Mouse (Mus musculus) neural tube, embryonic 13.5 days (tissue): ENCODE data around the gene Plgrkt. TPM values are rescaled to one million over a fixed set of nuclear protein-coding genes. Genes with fewer than 3 reads are reported as not detected.

ENCODE experiments used
- ATAC-seq: fragments of 200-750 bp; cut with Nextera tagmentation; 2 replicates; pipeline ENCODE4 v1.8.0; 2017; ENCODE audit warnings: low read depth, mild to moderate bottlenecking, moderate TSS enrichment, moderate library complexity
- H3K27ac ChIP-seq: fragments of 300-500 bp; sonication (generic); replicated peaks from 2 replicates; pipeline ENCODE4 v1.5.1; 2015; ENCODE audit warnings: moderate library complexity, mild to moderate bottlenecking, inconsistent platforms
- H3K27me3 ChIP-seq: fragments of 300-500 bp; sonication (generic); 2 replicates; pipeline ENCODE4 v1.6.1; 2015; ENCODE audit warnings: mild to moderate bottlenecking, inconsistent platforms
- H3K36me3 ChIP-seq: fragments of 300-500 bp; sonication (generic); 2 replicates; pipeline ENCODE4 v1.6.1; 2015; ENCODE audit warnings: mild to moderate bottlenecking, inconsistent platforms
- H3K4me1 ChIP-seq: fragments of 300-500 bp; sonication (generic); replicated peaks from 2 replicates; pipeline ENCODE4 v1.6.1; 2015; ENCODE audit warnings: inconsistent platforms
- H3K4me2 ChIP-seq: fragments of 300-500 bp; sonication (generic); 2 replicates; pipeline ENCODE4 v1.6.1; 2015; ENCODE audit warnings: inconsistent platforms, mild to moderate bottlenecking, moderate library complexity
- H3K4me3 ChIP-seq: fragments of 300-500 bp; sonication (generic); 2 replicates; pipeline ENCODE4 v1.5.1; 2015; ENCODE audit warnings: mild to moderate bottlenecking, inconsistent platforms
- H3K9ac ChIP-seq: fragments of 300-500 bp; sonication (generic); 2 replicates; pipeline ENCODE4 v1.6.1; 2015; ENCODE audit warnings: moderate library complexity, mild to moderate bottlenecking, inconsistent platforms
- H3K9me3 ChIP-seq: fragments of 300-500 bp; sonication (generic); 2 replicates; pipeline ENCODE4 v1.6.1; 2016; ENCODE audit warnings: inconsistent platforms
- WGBS: fragments of 180-500 bp; shearing (Covaris S2); methylation state at CpG from one replicate; pipeline ENCODE4 v1.1.7; 2015; 5-methylcytosine and 5-hydroxymethylcytosine counted together
- polyA plus RNA-seq: library from polyadenylated mRNA; unstranded; fragments of >200 nt; fragmentation: Nextera tagmentation; extraction: Ambion mirVana; gene quantifications from 2 replicates; pipeline ENCODE4 v1.2.1, GENCODE M21; 2015

Gene Plgrkt
- polyA plus RNA-seq, 1 experiment from 2014 or later, result 92.6 TPM

DNA sequence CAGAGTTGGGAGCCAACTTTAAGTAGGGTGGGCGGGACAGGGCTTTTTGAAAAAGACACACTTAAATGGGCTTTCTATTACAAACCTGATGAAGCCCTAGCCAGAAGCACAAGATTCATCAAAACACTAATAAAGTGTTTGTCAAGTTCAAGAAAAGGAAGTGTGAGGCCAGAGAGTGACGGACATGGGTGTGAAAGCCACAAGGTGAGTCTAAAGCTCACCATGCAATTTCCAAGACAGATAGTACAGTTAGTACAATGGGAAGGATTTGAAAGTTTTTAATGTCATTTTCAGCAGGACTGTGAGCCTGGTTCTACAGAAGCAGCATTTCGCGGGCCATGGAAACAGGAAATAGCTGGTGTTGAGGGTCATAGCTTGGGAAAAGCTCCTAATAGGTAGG, 32.6 kb upstream of the Plgrkt start:
- no peak overlapping the region for H3K27ac ChIP-seq
- WGBS, result 87% methylated on average over 4 of the region's 4 CpGs
- no peak overlapping the region for H3K9ac ChIP-seq
- H3K4me1 ChIP-seq, result peaks cover 3% of the 10 kb centered on the region; the same call in 1 of the 2 replicates
- no peak overlapping the region for H3K4me3 ChIP-seq
- no peaks in the 10 kb centered on the region for H3K27me3 ChIP-seq
- peaks cover 8% of the 10 kb centered on the region for H3K9me3 ChIP-seq
- no peaks in the 10 kb centered on the region for H3K36me3 ChIP-seq
- no peak overlapping the region for H3K4me2 ChIP-seq
- ATAC-seq, result no peak

DNA sequence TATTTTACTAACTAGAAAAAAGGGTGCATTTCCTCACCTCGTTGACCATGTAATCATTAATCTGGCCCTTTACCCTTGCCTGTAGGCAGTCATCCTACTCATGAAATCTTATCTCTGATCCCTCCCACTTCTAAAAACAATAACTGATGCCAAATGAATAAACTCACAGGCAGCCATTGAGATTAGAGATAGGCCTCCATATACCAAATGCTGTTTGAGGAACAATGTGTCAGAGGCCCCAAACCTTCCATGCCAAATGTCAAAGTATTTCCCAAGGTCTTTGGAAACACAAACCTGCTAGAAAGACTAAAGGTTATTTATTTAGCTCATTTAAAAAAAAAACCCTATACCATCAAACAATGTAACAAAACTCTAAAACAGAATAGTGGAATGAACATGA, 29.2 kb upstream of the Plgrkt start:
- no peak overlapping the region for H3K4me3 ChIP-seq
- no peak overlapping the region for H3K4me2 ChIP-seq
- no peak overlapping the region for H3K9ac ChIP-seq
- H3K9me3 ChIP-seq, result peaks cover 8% of the 10 kb centered on the region
- no peaks in the 10 kb centered on the region for H3K36me3 ChIP-seq
- no peaks in the 10 kb centered on the region for H3K27me3 ChIP-seq
- WGBS, result 86% methylated on average over 1 of the region's 1 CpGs
- ATAC-seq, result no peak
- H3K27ac ChIP-seq, result no peak overlapping the region
- no peaks in the 10 kb centered on the region for H3K4me1 ChIP-seq

DNA sequence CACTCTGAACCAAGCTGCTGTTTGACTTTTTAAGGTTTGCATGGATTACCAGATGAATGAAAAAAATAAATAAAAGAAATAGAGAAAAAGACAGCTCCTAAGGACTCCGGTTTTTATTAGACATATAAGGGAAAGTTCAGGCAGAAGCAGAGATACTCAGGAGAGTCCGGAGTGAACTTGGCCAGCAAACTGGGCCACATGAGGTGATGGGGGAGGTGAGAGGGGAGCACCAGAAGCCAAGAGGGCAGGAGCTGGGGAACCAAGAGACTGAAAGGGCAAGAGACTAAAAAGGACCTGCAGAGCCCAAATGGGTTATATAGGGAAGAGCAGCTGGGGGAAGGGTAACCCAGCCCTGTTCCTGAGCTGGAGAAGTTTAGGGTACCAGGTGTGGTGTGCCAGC, 27.5 kb upstream of the Plgrkt start:
- ATAC-seq, result no peak
- H3K9me3 ChIP-seq, result peaks cover 8% of the 10 kb centered on the region; the same call in 1 of the 2 replicates
- H3K4me3 ChIP-seq, result no peak overlapping the region
- no peak overlapping the region for H3K9ac ChIP-seq
- no peaks in the 10 kb centered on the region for H3K36me3 ChIP-seq
- no peaks in the 10 kb centered on the region for H3K4me1 ChIP-seq
- H3K4me2 ChIP-seq, result no peak overlapping the region
- H3K27ac ChIP-seq, result no peak overlapping the region
- WGBS, result 88% methylated on average over 2 of the region's 2 CpGs
- H3K27me3 ChIP-seq, result no peaks in the 10 kb centered on the region

DNA sequence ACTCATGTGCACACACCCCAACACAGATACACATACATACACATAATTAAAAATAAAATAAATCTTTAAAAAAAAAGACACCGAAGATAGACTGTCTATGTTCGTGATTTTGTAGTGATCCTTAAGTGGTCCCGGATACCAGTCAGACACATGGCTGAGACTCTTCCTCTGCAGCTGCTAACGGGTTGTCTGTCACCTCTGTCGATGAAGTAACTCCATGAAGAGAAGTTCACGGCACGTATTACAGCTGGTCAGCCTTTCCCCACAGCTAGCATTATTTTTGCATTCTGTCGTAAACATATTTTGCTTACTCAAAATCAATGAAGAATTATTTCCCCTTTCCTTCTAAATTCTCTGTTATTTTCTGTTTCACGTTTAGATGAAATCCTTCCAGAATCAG, 26.1 kb upstream of the Plgrkt start:
- H3K27ac ChIP-seq, result no peak overlapping the region
- WGBS, result 91% methylated on average over 9 of the region's 9 CpGs
- H3K4me3 ChIP-seq, result no peak overlapping the region
- no peak overlapping the region for H3K4me2 ChIP-seq
- no peaks in the 10 kb centered on the region for H3K4me1 ChIP-seq
- H3K9ac ChIP-seq, result no peak overlapping the region
- no peaks in the 10 kb centered on the region for H3K36me3 ChIP-seq
- H3K9me3 ChIP-seq, result peaks cover 6% of the 10 kb centered on the region; the same call in 1 of the 2 replicates
- no peaks in the 10 kb centered on the region for H3K27me3 ChIP-seq
- ATAC-seq, result no peak

DNA sequence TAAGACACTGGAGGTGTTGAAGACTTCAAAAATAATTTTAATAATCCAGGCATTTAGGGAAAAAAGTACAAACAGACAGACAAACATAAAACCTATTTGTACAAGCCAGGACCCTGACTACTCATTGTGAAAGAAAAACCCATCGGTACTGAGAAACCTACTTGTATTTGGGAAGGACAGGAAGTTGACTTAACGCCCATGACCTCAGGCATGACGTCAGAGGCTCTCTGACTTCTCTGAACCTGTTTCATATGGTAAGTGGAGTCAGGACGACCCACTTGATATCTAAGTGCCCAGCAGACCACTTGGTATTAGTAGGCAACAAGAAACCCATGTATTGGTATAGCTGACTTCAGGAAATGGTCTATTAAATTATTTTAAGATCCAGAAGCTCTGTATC, 24.1 kb upstream of the Plgrkt start:
- Histone ChIP-seq H3K9me3 (no peaks in the 10 kb centered on the region), H3K27me3 (no peaks in the 10 kb centered on the region), H3K4me1 (no peaks in the 10 kb centered on the region), H3K9ac (no peak overlapping the region), H3K4me2 (no peak overlapping the region), H3K4me3 (no peak overlapping the region), H3K27ac (no peak overlapping the region), H3K36me3 (no peaks in the 10 kb centered on the region)
- 73% methylated on average over 4 of the region's 4 CpGs for WGBS
- ATAC-seq, result no peak

DNA sequence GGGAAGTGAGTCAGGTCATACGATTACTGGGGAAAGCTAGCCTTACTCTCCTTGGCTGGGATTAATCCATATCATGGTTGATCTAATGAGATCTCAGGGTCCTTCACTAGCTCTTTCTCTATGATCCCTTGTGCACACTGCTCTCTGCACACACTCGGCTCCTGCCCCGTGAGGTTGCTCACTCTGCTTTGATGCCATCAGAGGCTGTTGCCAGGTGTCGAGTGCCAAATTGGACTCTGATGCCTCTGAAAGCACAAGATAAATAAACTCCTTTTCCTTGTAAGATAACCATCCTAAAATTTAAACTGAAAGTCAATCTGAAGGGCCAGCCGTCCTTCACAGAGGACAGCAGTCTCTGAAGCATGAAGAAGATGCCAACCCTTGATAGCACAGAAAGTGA, 23.3 kb upstream of the Plgrkt start:
- WGBS, result 90% methylated on average over 5 of the region's 5 CpGs
- no peaks in the 10 kb centered on the region for H3K36me3 ChIP-seq

DNA sequence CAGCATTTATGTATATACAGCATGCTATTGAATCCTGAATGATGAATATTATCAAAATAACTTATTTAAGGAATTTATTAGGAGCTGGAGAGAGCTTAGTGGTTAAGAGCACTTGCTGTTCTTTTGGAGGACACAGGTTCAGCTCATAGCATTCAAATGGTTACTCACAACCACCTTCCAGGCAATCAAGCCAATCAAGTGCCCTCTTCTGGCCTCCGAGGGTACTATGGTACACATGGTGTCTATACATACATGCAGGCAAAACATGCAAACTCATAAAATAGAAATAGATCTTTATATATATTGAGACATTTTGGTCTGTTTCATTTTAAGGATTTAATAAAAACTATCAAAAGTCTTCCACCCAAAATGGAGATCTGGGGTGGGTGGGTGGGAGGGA, 21.6 kb upstream of the Plgrkt start:
- no peak overlapping the region for H3K4me2 ChIP-seq
- H3K27me3 ChIP-seq, result no peaks in the 10 kb centered on the region
- no peak overlapping the region for H3K27ac ChIP-seq
- WGBS, result 86% methylated on average over 1 of the region's 1 CpGs
- no peaks in the 10 kb centered on the region for H3K9me3 ChIP-seq
- H3K4me1 ChIP-seq, result no peaks in the 10 kb centered on the region
- no peak for ATAC-seq
- no peak overlapping the region for H3K9ac ChIP-seq
- no peak overlapping the region for H3K4me3 ChIP-seq
- no peaks in the 10 kb centered on the region for H3K36me3 ChIP-seq

More for the DNA sequence above, 23.3 kb upstream of the Plgrkt start:
- Histone ChIP-seq H3K4me1 (no peaks in the 10 kb centered on the region), H3K27me3 (no peaks in the 10 kb centered on the region), H3K9ac (no peak overlapping the region), H3K4me2 (no peak overlapping the region), H3K4me3 (no peak overlapping the region), H3K27ac (no peak overlapping the region), H3K9me3 (no peaks in the 10 kb centered on the region)
- ATAC-seq, result no peak

DNA sequence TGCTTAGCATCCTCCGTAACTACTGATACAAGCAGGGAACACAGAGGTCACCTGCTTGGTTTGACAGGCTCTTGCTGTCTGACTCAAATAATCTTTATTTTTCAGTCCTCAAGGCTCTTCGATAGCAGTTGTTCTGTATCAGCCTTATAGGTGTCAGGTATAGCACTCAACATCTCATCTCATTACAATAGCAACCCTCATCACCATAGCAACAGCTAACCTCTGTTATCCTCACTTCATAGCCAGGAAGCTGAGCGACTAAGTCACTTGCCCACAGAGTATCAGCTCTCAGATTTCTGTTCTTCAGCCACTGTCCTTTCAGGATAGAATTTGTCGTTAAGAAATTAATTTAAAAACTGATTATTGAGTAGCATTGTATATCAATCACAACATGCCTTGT, 18.6 kb upstream of the Plgrkt start:
- Histone ChIP-seq H3K9me3 (no peaks in the 10 kb centered on the region), H3K4me3 (no peak overlapping the region), H3K36me3 (no peaks in the 10 kb centered on the region), H3K27ac (no peak overlapping the region), H3K4me2 (no peak overlapping the region), H3K4me1 (no peaks in the 10 kb centered on the region), H3K9ac (no peak overlapping the region), H3K27me3 (no peaks in the 10 kb centered on the region)
- WGBS, result 83% methylated on average over 4 of the region's 4 CpGs
- no peak for ATAC-seq

DNA sequence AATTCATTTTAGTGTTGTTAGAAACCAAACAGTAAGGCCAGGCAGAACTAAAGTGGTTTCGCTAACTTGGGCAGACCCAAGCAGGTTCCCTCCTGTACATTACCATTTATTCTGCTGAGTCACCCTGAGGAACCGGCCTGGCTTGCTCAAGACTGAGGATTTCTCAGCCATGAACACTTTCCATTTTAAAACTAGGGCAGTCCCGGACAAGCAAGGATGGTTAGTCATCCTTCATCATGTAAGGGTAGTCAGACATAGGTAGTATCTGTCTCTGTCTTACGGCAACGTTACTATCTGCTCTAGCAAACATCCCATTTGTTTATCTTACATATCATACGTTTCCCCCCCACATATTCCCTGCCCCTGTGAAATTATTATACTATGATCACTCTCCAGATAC, 17.8 kb upstream of the Plgrkt start:
- Histone ChIP-seq H3K27me3 (no peaks in the 10 kb centered on the region), H3K4me1 (no peaks in the 10 kb centered on the region), H3K9me3 (no peaks in the 10 kb centered on the region), H3K9ac (no peak overlapping the region), H3K4me2 (no peak overlapping the region), H3K36me3 (no peaks in the 10 kb centered on the region), H3K27ac (no peak overlapping the region), H3K4me3 (no peak overlapping the region)
- WGBS, result 90% methylated on average over 6 of the region's 6 CpGs
- no peak for ATAC-seq

DNA sequence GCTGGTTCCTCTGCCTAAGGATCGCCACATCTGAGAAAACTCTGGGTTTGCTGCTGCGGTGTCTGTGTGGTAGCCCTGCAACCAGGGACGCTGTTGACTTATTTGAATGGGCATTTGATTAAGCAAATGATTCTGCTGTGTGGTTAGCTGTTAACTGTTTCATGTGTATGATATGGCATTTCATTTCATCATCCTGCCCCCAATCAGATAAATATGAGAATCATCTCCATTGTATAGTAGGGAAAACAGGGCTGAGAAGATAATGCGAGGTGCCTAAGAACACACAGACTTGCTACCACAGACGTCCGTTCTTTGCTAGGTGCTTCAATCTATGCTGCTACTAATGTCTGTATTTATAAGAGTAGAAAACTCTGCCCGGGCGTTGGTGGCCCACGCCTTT, 17.2 kb upstream of the Plgrkt start:
- 91% methylated on average over 9 of the region's 9 CpGs for WGBS
- Histone ChIP-seq H3K9me3 (no peaks in the 10 kb centered on the region), H3K36me3 (no peaks in the 10 kb centered on the region), H3K4me1 (no peaks in the 10 kb centered on the region), H3K27me3 (no peaks in the 10 kb centered on the region), H3K4me3 (no peak overlapping the region), H3K9ac (no peak overlapping the region), H3K27ac (no peak overlapping the region), H3K4me2 (no peak overlapping the region)
- ATAC-seq, result no peak

DNA sequence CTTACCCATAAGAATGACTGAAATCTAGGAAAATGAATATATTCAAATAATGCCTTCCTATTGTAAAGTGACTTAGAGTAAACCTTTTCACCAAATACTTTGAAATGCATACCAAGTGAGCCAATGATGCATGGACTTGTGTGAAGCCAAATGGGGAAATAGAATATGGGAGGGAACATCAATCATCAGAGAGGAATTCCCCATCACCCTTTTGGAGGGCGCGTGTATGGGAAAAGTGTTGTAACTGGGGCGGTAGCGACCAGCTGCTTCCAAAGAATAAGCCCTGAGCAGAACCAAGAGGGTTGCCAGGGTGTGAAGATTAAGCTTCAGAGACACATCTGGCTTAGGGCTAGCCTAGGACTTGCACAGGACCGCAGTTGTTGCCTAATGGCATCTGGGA, 16.2 kb upstream of the Plgrkt start:
- H3K9ac ChIP-seq, result no peak overlapping the region
- no peaks in the 10 kb centered on the region for H3K36me3 ChIP-seq
- no peaks in the 10 kb centered on the region for H3K27me3 ChIP-seq
- H3K4me3 ChIP-seq, result no peak overlapping the region
- H3K9me3 ChIP-seq, result no peaks in the 10 kb centered on the region
- H3K4me1 ChIP-seq, result no peaks in the 10 kb centered on the region
- H3K27ac ChIP-seq, result no peak overlapping the region
- no peak overlapping the region for H3K4me2 ChIP-seq
- 94% methylated on average over 5 of the region's 5 CpGs for WGBS
- ATAC-seq, result no peak

DNA sequence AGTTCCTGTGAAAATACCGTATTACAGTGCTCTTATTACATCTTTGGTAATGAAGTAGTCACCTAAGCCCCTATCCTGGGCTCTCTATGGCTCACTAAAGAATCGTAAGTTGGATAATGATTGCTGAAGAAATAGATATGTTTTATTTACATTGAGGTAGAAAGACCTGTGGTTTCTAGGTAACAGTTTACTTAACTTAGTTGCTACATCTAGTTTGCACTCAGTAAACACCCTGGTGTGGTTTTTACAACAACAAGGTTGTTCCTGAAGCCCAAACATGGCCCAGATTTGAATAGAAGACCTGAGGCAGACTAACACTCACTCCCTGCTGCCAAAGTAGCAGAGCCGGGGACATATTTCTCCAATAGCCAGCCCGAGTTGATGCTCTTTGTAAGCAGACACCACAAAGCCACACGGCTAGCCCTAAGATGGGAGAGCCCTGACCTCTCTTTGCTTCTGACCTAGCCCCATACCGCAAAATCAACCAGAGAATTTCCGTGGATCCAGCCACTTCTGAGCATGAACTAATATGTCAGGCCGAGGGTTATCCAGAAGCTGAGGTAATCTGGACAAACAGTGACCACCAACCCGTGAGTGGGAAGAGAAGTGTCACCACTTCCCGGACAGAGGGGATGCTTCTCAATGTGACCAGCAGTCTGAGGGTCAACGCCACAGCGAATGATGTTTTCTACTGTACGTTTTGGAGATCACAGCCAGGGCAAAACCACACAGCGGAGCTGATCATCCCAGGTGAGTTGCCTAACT, 12.8 kb upstream of the Plgrkt start:
- no peaks in the 10 kb centered on the region for H3K9me3 ChIP-seq
- H3K9ac ChIP-seq, result no peak overlapping the region
- H3K27ac ChIP-seq, result no peak overlapping the region
- no peak overlapping the region for H3K4me3 ChIP-seq
- H3K27me3 ChIP-seq, result no peaks in the 10 kb centered on the region
- WGBS, result 92% methylated on average over 14 of the region's 14 CpGs
- no peaks in the 10 kb centered on the region for H3K4me1 ChIP-seq
- no peaks in the 10 kb centered on the region for H3K36me3 ChIP-seq
- ATAC-seq, result no peak
- H3K4me2 ChIP-seq, result no peak overlapping the region

DNA sequence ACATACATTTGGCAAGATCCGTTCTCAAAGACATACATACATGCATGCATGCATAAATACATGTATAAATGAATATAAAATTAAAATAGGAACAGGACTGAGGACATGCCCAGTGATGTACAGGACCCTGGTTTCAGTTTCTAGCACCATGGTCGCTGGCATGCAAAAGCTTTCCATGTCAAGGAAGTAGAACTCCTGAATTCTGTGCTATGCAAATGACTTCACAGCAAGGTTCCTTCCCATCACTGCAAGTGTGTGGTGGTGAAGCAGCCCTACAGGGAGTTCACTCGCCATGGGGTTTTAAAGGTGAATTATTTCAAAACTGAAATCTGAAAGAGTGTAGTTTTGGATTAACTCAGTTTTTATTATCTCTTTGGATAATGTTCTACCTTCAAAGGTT, 9.2 kb upstream of the Plgrkt start:
- H3K9ac ChIP-seq, result no peak overlapping the region
- H3K36me3 ChIP-seq, result no peaks in the 10 kb centered on the region
- peaks cover 7% of the 10 kb centered on the region; the same call in 1 of the 2 replicates for H3K4me1 ChIP-seq
- no peaks in the 10 kb centered on the region for H3K9me3 ChIP-seq
- H3K4me3 ChIP-seq, result no peak overlapping the region
- H3K27me3 ChIP-seq, result no peaks in the 10 kb centered on the region
- no peak for ATAC-seq
- WGBS, result 71% methylated on average over 3 of the region's 3 CpGs
- H3K4me2 ChIP-seq, result no peak overlapping the region
- no peak overlapping the region for H3K27ac ChIP-seq
